Mouse (Mus musculus) spleen, postnatal 10 days (tissue): Measurements from ENCODE around the gene Slc48a1.

Source experiments
- DNase-seq, 2 experiments: peaks; one replicate each; pipeline ENCODE4 v3.0.0; 2021 to 2022; ENCODE audit warnings: low spot score in 2 of 2

Slc48a1 gene

GRCm38 (mm10) chr15:97840781-97841180 is 62.5 kb downstream of the Slc48a1 start:
- no peak for DNase-seq

GRCm38 (mm10) chr15:97841383-97841782 is 63.1 kb downstream of the Slc48a1 start:
- DNase-seq: no peak

- no peak for DNase-seq
Observed at GRCm38 (mm10) chr15:97842058-97842457, 63.7 kb downstream of the Slc48a1 start.
